Mouse (Mus musculus): ENCODE data around the gene Inafm2.
A peak's percentile ranks its signal among the peaks of the same experiment; 100 is the strongest.

DNA sequence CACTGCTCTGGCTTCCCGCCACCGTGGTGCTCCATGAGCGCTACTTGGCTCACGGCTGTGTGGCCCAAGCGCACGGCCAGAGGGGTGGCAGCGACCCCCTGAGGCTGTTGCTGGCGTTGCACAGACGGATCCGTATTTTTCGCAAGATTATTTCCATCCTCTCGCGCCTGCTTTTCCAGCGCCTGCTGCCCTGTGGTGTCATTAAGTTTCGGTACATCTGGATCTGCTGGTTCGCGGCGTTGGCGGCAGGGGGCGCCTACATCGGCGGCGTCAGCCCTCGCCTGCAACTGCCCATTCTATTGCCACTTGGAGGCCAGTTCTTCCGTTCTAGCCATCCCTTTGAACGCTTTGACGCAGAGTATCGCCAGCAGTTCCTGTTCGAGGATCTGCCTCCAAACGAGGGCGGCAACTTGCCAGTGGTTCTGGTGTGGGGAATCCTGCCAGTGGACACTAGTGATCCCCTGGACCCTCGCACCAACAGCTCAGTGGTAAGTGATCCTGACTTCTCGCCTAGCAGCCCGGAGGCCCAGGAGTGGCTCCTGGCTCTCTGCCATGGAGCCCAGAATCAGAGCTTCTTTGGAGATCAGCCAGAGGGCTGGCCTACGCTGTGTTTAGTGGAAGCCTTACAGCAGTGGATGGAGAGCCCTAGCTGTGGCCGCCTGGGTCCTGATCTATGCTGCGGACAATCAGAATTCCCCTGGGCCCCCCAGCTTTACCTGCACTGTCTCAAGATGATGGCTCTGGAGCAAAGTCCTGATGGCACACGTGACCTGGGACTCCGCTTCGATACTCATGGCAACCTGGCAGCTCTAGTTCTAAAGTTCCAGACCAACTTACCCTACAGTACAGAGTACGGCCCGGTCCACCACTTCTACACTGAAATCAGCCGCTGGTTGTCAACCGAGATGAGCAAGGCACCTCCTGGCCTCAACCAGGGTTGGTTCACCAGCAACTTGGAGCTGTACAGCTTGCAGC, 45.3 kb downstream of the Inafm2 start:
- TF ChIP-seq CTCF (IDR thresholded peaks at IDR 0.05; ENCODE audit: borderline replicate concordance, insufficient read depth, low read length) (peak; percentile 53), POLR2A (IDR thresholded peaks at IDR 0.05; ENCODE audit: low read depth, low read length) (no peak)

Data from embryonic fibroblast, embryonic 13.5 days (primary cell).